Mouse (Mus musculus) heart, adult 2 months (tissue): ENCODE measurements around the gene Gm2000. TPM values are rescaled to one million over a fixed set of nuclear protein-coding genes. Genes with fewer than 3 reads are reported as not detected.
"Not testable (repeated sequence)": the region's sequence is repeated elsewhere in the genome, so short reads cannot be mapped to it uniquely, and the experiment has no call there.

ENCODE experiments used
- DNase-seq, 2 experiments: peaks; one replicate each; pipeline ENCODE4 v3.0.0; 2021
- H3K27ac ChIP-seq: fragments of 200-600 bp; 2 replicates; pipeline ENCODE4 v1.8.1; 2022
- H3K27me3 ChIP-seq: fragments of 200-500 bp; 2 replicates; pipeline ENCODE4 v1.6.1; 2012; ENCODE audit warnings: mild to moderate bottlenecking, low read length, inconsistent platforms, mixed read lengths; ENCODE audit not compliant: control insufficient read depth, insufficient read depth
- H3K36me3 ChIP-seq: fragments of 200-500 bp; 2 replicates; pipeline ENCODE4 v1.6.1; 2012; ENCODE audit warnings: low read length, inconsistent platforms; ENCODE audit not compliant: control insufficient read depth, insufficient read depth
- H3K4me1 ChIP-seq: fragments of 200-500 bp; 2 replicates; pipeline ENCODE4 v1.6.1; 2011; ENCODE audit warnings: low read length; ENCODE audit not compliant: control insufficient read depth, insufficient read depth
- H3K4me3 ChIP-seq: fragments of 200-600 bp; 2 replicates; pipeline ENCODE4 v1.8.1; 2022
- H3K79me2 ChIP-seq: fragments of 200-500 bp; replicated peaks from 2 replicates; pipeline ENCODE4 v1.6.1; 2012; ENCODE audit warnings: mild to moderate bottlenecking, inconsistent platforms, low read length, moderate library complexity, mixed read lengths; ENCODE audit not compliant: control insufficient read depth, insufficient read depth
- H3K9ac ChIP-seq: fragments of 200-500 bp; 2 replicates; pipeline ENCODE4 v1.6.1; 2012; ENCODE audit warnings: low read depth, mild to moderate bottlenecking, control low read depth, inconsistent platforms, low read length, mixed read lengths
- CTCF ChIP-seq: fragments of 200-600 bp; IDR thresholded peaks from 2 replicates; pipeline ENCODE4 v1.8.1; 2022; ENCODE audit warnings: antibody characterized with exemption, mild to moderate bottlenecking, moderate library complexity
- EP300 ChIP-seq: fragments of 200-500 bp; IDR thresholded peaks from 2 replicates; pipeline ENCODE4 v1.6.1; 2011; ENCODE audit warnings: low read depth, low read length, control low read depth; ENCODE audit not compliant: insufficient read depth
- POLR2A ChIP-seq: fragments of 200-500 bp; IDR thresholded peaks from 2 replicates; pipeline ENCODE4 v1.6.1; 2011; ENCODE audit warnings: mild to moderate bottlenecking, low read depth, low read length, control low read depth; ENCODE audit not compliant: insufficient read depth
- WGBS: fragments of 180-500 bp; shearing (Covaris S2); methylation state at CpG from one replicate; pipeline ENCODE4 v1.1.7; 2018; 5-methylcytosine and 5-hydroxymethylcytosine counted together
- intact Hi-C: fragments of 180-260 bp; cut with DNase I; formaldehyde crosslinking; loops from one replicate; pipeline ENCODE4 v1.15.1; 2025
- polyA plus RNA-seq: library from polyadenylated mRNA; depleted of rRNA; stranded (reverse); fragments of >200 nt; gene quantifications from 2 replicates; pipeline ENCODE4 v1.2.3, GENCODE M21; 2012
- total RNA-seq, 2 experiments: library from RNA; stranded (reverse); gene quantifications; 2 replicates each; pipeline ENCODE4 v1.2.3; 2021

The Gm2000 gene
- total and polyA plus RNA-seq, 3 experiments, result 11.6 to 449 (median 394) TPM

GRCm38 (mm10) chr1:156350441-156350840, 15.4 kb upstream of the Gm2000 start:
- no peaks in the 10 kb centered on the region for H3K27me3 ChIP-seq
- H3K4me1 ChIP-seq, result no peaks in the 10 kb centered on the region
- TF ChIP-seq POLR2A (no peak), CTCF (no peak), EP300 (no peak)
- 87% methylated on average over 4 of the region's 4 CpGs for WGBS
- H3K36me3 ChIP-seq, result no peaks in the 10 kb centered on the region
- no peaks in the 10 kb centered on the region for H3K79me2 ChIP-seq
- no peak overlapping the region for H3K9ac ChIP-seq
- no peak overlapping the region for H3K27ac ChIP-seq
- intact Hi-C loops, result no loop called here
- no peak for DNase-seq
- H3K4me3 ChIP-seq, result no peak overlapping the region

GRCm38 (mm10) chr1:156352466-156352865, 13.4 kb upstream of the Gm2000 start:
- Histone ChIP-seq H3K27ac (no peak overlapping the region), H3K27me3 (no peaks in the 10 kb centered on the region), H3K4me1 (no peaks in the 10 kb centered on the region), H3K9ac (no peak overlapping the region), H3K4me3 (no peak overlapping the region), H3K36me3 (no peaks in the 10 kb centered on the region), H3K79me2 (no peaks in the 10 kb centered on the region)
- 90% methylated on average over 2 of the region's 2 CpGs for WGBS
- TF ChIP-seq EP300, result no peak
- TF ChIP-seq POLR2A, result no peak
- no peak for DNase-seq
- intact Hi-C loops, result no loop called here

- no peaks in the 10 kb centered on the region for H3K4me1 ChIP-seq
- no peak for TF ChIP-seq EP300
- no peak for TF ChIP-seq POLR2A
- no peak for TF ChIP-seq CTCF
- WGBS, result 90% methylated on average over 3 of the region's 3 CpGs
- no peak overlapping the region for H3K4me3 ChIP-seq
- H3K27ac ChIP-seq, result no peak overlapping the region
- intact Hi-C loops, result no loop called here
- no peak for DNase-seq
- no peaks in the 10 kb centered on the region for H3K79me2 ChIP-seq
- no peaks in the 10 kb centered on the region for H3K27me3 ChIP-seq
- no peaks in the 10 kb centered on the region for H3K36me3 ChIP-seq
- H3K9ac ChIP-seq, result no peak overlapping the region
Observed at GRCm38 (mm10) chr1:156381217-156381616, 15.4 kb downstream of the Gm2000 start.

- 84% methylated on average over 4 of the region's 4 CpGs for WGBS
- TF ChIP-seq EP300, result no peak
- TF ChIP-seq CTCF, result no peak
- no peak for TF ChIP-seq POLR2A
- no peaks in the 10 kb centered on the region for H3K36me3 ChIP-seq
- H3K4me1 ChIP-seq, result no peaks in the 10 kb centered on the region
- no peak overlapping the region for H3K4me3 ChIP-seq
- no peak overlapping the region for H3K27ac ChIP-seq
- no peak overlapping the region for H3K9ac ChIP-seq
- intact Hi-C loops, result no loop called here
- no peak for DNase-seq
- no peaks in the 10 kb centered on the region for H3K79me2 ChIP-seq
- H3K27me3 ChIP-seq, result no peaks in the 10 kb centered on the region
Observed at GRCm38 (mm10) chr1:156386232-156386631, 20.4 kb downstream of the Gm2000 start.

GRCm38 (mm10) chr1:156386880-156387279, 21.0 kb downstream of the Gm2000 start:
- 71% methylated on average over 3 of the region's 3 CpGs for WGBS
- Histone ChIP-seq H3K27ac (no peak overlapping the region), H3K36me3 (no peaks in the 10 kb centered on the region)

GRCm38 (mm10) chr1:156393148-156393547, 27.3 kb downstream of the Gm2000 start:
- intact Hi-C loops, result no loop called here
- H3K9ac ChIP-seq, result no peak overlapping the region
- H3K79me2 ChIP-seq, result no peaks in the 10 kb centered on the region
- no peaks in the 10 kb centered on the region for H3K27me3 ChIP-seq
- no peak overlapping the region for H3K4me3 ChIP-seq
- no peak overlapping the region for H3K27ac ChIP-seq
- WGBS, result 52% methylated on average over 4 of the region's 4 CpGs
- no peaks in the 10 kb centered on the region for H3K36me3 ChIP-seq
- H3K4me1 ChIP-seq, result no peaks in the 10 kb centered on the region
- no peak for TF ChIP-seq EP300
- no peak for TF ChIP-seq POLR2A
- TF ChIP-seq CTCF, result no peak
- no peak for DNase-seq

More at GRCm38 (mm10) chr1:156386880-156387279, 21.0 kb downstream of the Gm2000 start:
- no peak for DNase-seq
- TF ChIP-seq POLR2A (no peak), EP300 (no peak), CTCF (no peak)
- Histone ChIP-seq H3K9ac (no peak overlapping the region), H3K27me3 (no peaks in the 10 kb centered on the region), H3K79me2 (no peaks in the 10 kb centered on the region), H3K4me3 (no peak overlapping the region), H3K4me1 (no peaks in the 10 kb centered on the region)
- intact Hi-C loops, result no loop called here

- DNase-seq, H3K4me3 ChIP-seq, H3K36me3 ChIP-seq, H3K79me2 ChIP-seq, H3K27ac ChIP-seq, H3K4me1 ChIP-seq, H3K27me3 ChIP-seq, intact Hi-C loops, H3K9ac ChIP-seq: not testable (repeated sequence)
- 52% methylated on average over 3 of the region's 3 CpGs for WGBS
Observed at GRCm38 (mm10) chr1:156400159-156400558, 34.3 kb downstream of the Gm2000 start.
